13 mouse cellular contexts compared by ENCODE assay signal in genomic region chr16:94524691-94525090, GRCm38 (mm10). TPM values are rescaled to one million over a fixed set of nuclear protein-coding genes. Genes with fewer than 3 reads are reported as not detected.
A peak's percentile ranks its signal among the peaks of the same experiment; 100 is the strongest.
DNase-seq lines count a peak whose midpoint lies in the region; ATAC-seq and TF ChIP-seq lines count a peak whose summit lies in the region.
"Had no signal": no experiment of that assay in that cellular context is flagged by ENCODE, and none has a peak within 500 bp of the region (broad histone marks: within the 10 kb centered on the region; RNA-seq: fewer than 3 reads in every experiment).

No protein-coding gene starts in this region.

- H3K4me3 ChIP-seq in hindbrain, postnatal 0 days (ENCODE audit: low read length) = no peak overlapping the region
- no peak overlapping the region for H3K4me3 ChIP-seq in hindbrain, embryonic 11.5 days (ENCODE audit: low read depth, low read length)
- no peak overlapping the region for H3K4me3 ChIP-seq in neural tube, embryonic 12.5 days

- no peaks in the 10 kb centered on the region for H3K36me3 ChIP-seq in hindbrain, postnatal 0 days (ENCODE audit: insufficient read depth, low read length)
- H3K36me3 ChIP-seq in hindbrain, embryonic 11.5 days (ENCODE audit: control insufficient read depth, insufficient read depth, low read length) = no peaks in the 10 kb centered on the region
- peaks cover 3% of the 10 kb centered on the region; the same call in 1 of the 2 replicates for H3K36me3 ChIP-seq in neural tube, embryonic 12.5 days

- whole genome bisulfite sequencing in hindbrain, postnatal 0 days = 71% methylated on average over 9 of the region's 9 CpGs
- 80% methylated on average over 9 of the region's 9 CpGs for WGBS in hindbrain, embryonic 11.5 days
- WGBS in neural tube, embryonic 12.5 days = 74% methylated on average over 9 of the region's 9 CpGs

- H3K9ac ChIP-seq in hindbrain, postnatal 0 days (replicated peaks; ENCODE audit: low read length) = no peak overlapping the region
- no peak overlapping the region for H3K9ac ChIP-seq in hindbrain, embryonic 11.5 days (ENCODE audit: low read depth, low read length)
- no peak overlapping the region for H3K9ac ChIP-seq in neural tube, embryonic 12.5 days

- TF ChIP-seq CTCF in hindbrain, postnatal 0 days (IDR thresholded peaks at IDR 0.05; ENCODE audit: low read depth) = no peak

- no peak overlapping the region for H3K27ac ChIP-seq in hindbrain, postnatal 0 days
- H3K27ac ChIP-seq in hindbrain, embryonic 11.5 days (ENCODE audit: low read depth, low read length) = no peak overlapping the region
- no peak overlapping the region for H3K27ac ChIP-seq in neural tube, embryonic 12.5 days

- H3K4me1 ChIP-seq in hindbrain, postnatal 0 days (ENCODE audit: insufficient read depth, low read length) = peaks cover 10% of the 10 kb centered on the region; the same call in 1 of the 2 replicates
- H3K4me1 ChIP-seq in hindbrain, embryonic 11.5 days (replicated peaks; ENCODE audit: control insufficient read depth, insufficient read depth, low read length) = peaks cover 4% of the 10 kb centered on the region; the same call in 1 of the 2 replicates
- peaks cover 29% of the 10 kb centered on the region for H3K4me1 ChIP-seq in neural tube, embryonic 12.5 days

- peak overlapping the region; percentile 62; the same call in 1 of the 2 replicates for H3K4me2 ChIP-seq in hindbrain, postnatal 0 days (ENCODE audit: low read depth, low read length)
- H3K4me2 ChIP-seq in hindbrain, embryonic 11.5 days (replicated peaks; ENCODE audit: low read depth, low read length) = no peak overlapping the region
- H3K4me2 ChIP-seq in neural tube, embryonic 12.5 days (replicated peaks) = peak overlapping the region; percentile 68

- H3K9me3 ChIP-seq in hindbrain, postnatal 0 days (ENCODE audit: low read length) = no peaks in the 10 kb centered on the region
- no peaks in the 10 kb centered on the region for H3K9me3 ChIP-seq in hindbrain, embryonic 11.5 days (ENCODE audit: control insufficient read depth, low read length)
- no peaks in the 10 kb centered on the region for H3K9me3 ChIP-seq in neural tube, embryonic 12.5 days

- ATAC-seq in CD4-positive, CD25-positive, alpha-beta regulatory T cell, adult 4 months = no peak
- no peak for ATAC-seq in hindbrain, postnatal 0 days
- ATAC-seq in hindbrain, embryonic 11.5 days (ENCODE audit: low FRiP score) = no peak
- no peak for ATAC-seq in neural tube, embryonic 12.5 days (ENCODE audit: low FRiP score, low read depth)
- ATAC-seq: Patski had no signal

- no peaks in the 10 kb centered on the region for H3K27me3 ChIP-seq in hindbrain, postnatal 0 days (ENCODE audit: insufficient read depth, low read length)
- H3K27me3 ChIP-seq in hindbrain, embryonic 11.5 days (ENCODE audit: control insufficient read depth, insufficient read depth, low read length) = no peaks in the 10 kb centered on the region
- H3K27me3 ChIP-seq in neural tube, embryonic 12.5 days (replicated peaks) = no peaks in the 10 kb centered on the region
- H3K27me3 ChIP-seq: Patski had no signal

- peak; percentile 58 for DNase-seq in CD4-positive, CD25-positive, alpha-beta regulatory T cell, adult 2 months (ENCODE audit: low read depth, low spot score)
- DNase-seq in hindbrain, postnatal 0 days (ENCODE audit: low spot score) = no peak
- DNase-seq in hindbrain, embryonic 11.5 days (ENCODE audit: low spot score) = no peak
- no peak for DNase-seq in neural tube, embryonic 10.5 days (ENCODE audit: extremely low spot score, low spot score)
- DNase-seq in adrenal gland, adult 8-10 months = no peak
- no peak for DNase-seq in frontal cortex, adult 2 months (ENCODE audit: extremely low spot score in 1 of 2, low spot score in 1 of 2)
- DNase-seq: cerebellum, adult 9-11 months; heart, adult 2 months; lung, postnatal 14 days; thymus, postnatal 36 days had no signal

RNA-seq across cellular contexts. Expression of gene Vps26c, which starts 1.9 kb away (rescaled TPM):
- polyA plus RNA-seq in CD4-positive, CD25-positive, alpha-beta regulatory T cell, adult 4 months (2017; shearing (Covaris generic)) = 10 to 100 TPM; 89.2 to 95.1 TPM
- total RNA-seq in hindbrain, postnatal 0 days (2014; rRNA removed) = 64.8 and 68.1 TPM in 2 replicates
- polyA plus RNA-seq in hindbrain, postnatal 0 days (2015; fragmentation: Nextera tagmentation; extraction: Ambion mirVana) = 59.6 and 63.6 TPM in 2 replicates
- polyA plus RNA-seq in hindbrain, embryonic 11.5 days (2014; fragmentation: Nextera tagmentation; extraction: Ambion mirVana) = 66.8 and 74.2 TPM in 2 replicates
- polyA plus RNA-seq in neural tube, embryonic 12.5 days (2016; fragmentation: Nextera tagmentation; extraction: Ambion mirVana) = 65.2 and 69.7 TPM in 2 replicates
- 10 to 100 TPM; 54.3 to 68.1 (median 64.4) TPM for total RNA-seq in adrenal gland, adult 8-10 months (2022)
- polyA plus RNA-seq in frontal cortex, adult 2 months (2012; rRNA removed) = 45.7 and 47.6 TPM in 2 replicates

RNA-seq across cellular contexts. Expression of gene Dyrk1a, which starts 45.1 kb away (rescaled TPM):
- polyA plus RNA-seq in CD4-positive, CD25-positive, alpha-beta regulatory T cell, adult 4 months (2017; shearing (Covaris generic)) = 10 to 100 TPM; 24.2 to 26.6 TPM
- 81.9 and 91.5 TPM in 2 replicates for total RNA-seq in hindbrain, postnatal 0 days (2014; rRNA removed)
- polyA plus RNA-seq in hindbrain, postnatal 0 days (2015; fragmentation: Nextera tagmentation; extraction: Ambion mirVana) = 12.5 and 13.0 TPM in 2 replicates
- polyA plus RNA-seq in hindbrain, embryonic 11.5 days (2014; fragmentation: Nextera tagmentation; extraction: Ambion mirVana) = 11.9 and 17.5 TPM in 2 replicates
- 10.0 and 11.8 TPM in 2 replicates for polyA plus RNA-seq in neural tube, embryonic 12.5 days (2016; fragmentation: Nextera tagmentation; extraction: Ambion mirVana)
- 10 to 100 TPM; 62.2 to 78.6 (median 69.6) TPM for total RNA-seq in adrenal gland, adult 8-10 months (2022)
- polyA plus RNA-seq in frontal cortex, adult 2 months (2012; rRNA removed) = 44.1 and 47.8 TPM in 2 replicates
